Mouse (Mus musculus): ENCODE measurements around the gene Tmem144.
"Not testable (repeated sequence)": the region's sequence is repeated elsewhere in the genome, so short reads cannot be mapped to it uniquely, and the experiment has no call there.

Tmem144 gene

DNA sequence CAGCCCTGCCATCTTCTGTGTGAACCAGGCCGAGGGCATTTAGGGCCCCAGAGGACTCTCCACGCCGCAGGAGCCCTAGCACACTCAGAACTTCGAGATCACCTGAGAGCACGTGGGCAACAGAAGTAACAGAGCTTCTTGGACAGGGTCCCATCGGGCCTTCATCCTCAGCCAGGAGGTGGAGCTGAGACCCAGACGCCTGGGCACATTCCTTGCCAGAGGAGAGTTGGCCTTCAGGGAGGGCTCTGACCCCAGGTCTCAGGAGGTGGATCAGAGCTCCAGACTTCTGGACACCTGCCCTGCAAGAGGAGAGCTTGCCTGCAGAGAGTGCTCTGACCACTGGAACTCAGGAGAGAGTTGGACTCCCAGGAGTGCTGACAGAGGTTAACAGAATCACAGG lies 51.8 kb downstream of the Tmem144 start:
- DNase-seq, result not testable (repeated sequence)

DNA sequence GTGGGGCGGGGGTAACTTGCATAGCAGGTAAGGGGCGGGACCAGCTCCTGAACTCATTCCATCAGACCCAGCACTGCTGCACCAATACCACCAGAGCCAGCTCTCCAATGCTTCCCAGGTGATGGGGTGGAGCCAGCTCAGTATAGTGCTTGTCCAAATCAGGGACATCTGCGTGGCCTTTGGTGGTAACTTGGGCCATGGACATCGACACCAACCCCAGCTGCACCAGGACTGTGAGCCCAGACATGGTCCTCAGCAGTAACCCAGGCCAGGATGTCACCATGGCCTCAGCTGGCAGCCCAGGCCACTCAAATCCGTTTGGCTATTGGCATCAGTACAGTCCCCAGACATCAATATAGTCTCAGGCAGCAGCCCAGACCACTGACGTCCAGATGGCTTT lies 60.3 kb downstream of the Tmem144 start:
- no peak for DNase-seq

DNA sequence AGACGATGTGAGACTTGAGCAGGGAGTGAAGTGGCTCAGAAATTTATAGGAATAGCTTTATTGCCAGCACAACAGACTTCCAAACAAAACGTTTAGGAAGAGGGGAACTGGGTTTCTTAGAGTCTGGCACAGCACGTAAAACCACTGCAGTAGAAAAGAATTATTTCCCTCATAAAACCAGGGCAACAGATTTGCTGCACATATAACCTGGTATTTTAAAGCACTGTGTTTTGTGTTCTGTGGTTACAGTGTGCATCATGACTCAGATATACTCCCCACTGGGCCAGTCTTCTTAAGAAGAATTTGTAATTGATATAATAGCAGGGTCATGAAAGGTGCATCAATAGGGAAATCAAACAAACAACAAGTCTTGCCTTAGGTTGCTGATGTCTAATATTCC lies 62.2 kb downstream of the Tmem144 start:
- DNase-seq, result no peak

DNA sequence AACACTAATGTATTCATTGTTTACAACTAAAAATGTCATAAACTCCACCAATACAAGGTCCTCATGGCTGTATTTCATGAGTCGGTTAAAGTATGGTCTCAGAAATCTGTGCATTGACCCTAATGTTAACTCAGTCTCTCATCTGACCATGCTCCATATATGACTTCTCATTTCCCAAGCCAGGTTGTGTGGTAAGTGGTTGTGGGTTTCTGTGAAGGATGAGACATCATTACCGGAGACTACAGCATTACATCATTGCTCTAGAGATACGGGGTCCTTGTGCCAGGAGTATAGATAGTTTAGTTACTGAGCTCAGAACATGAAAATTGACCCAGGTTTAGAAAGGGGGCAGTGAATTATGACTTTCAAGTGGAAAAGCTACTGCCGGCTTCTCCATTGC lies 63.0 kb downstream of the Tmem144 start:
- no peak for DNase-seq

DNA sequence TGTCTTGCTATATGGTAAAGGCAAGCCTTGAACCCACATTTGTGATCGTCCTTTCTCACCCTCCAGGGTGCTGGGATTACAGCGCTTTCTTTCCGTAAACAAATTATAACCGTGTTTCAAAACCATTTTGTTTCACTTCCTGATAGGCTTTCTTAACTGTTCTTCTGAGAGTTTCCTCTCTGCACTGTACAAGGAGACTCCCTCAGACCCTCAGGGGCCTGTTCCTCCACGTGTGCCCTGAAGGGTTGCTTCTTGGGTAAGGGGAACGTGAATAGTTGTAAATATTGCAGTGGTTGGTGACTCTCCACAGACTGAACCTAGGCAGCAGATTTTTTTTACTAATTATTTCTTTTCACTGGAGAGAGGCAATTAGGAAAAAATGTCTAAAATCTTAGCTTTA lies 63.6 kb downstream of the Tmem144 start:
- DNase-seq, result no peak

DNA sequence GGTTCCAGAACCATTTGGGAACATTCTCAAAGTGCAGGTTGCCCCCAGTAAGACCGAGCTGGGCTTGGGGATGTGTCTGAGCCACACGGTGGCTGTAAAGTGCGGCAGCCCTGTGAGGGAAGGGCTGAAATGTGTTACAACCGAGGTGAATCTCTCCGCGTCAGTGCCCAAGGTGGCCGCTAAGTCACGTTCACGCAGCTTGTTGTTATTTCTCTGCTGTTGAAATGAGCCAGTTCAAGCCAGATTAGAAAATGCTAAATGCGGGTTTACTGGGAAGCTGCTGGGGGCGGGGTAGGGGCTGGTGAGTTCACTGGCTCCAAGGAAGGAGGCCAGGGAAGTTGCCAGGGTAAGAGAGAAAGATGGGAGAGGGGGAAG lies 68.2 kb downstream of the Tmem144 start:
- DNase-seq, result no peak

DNA sequence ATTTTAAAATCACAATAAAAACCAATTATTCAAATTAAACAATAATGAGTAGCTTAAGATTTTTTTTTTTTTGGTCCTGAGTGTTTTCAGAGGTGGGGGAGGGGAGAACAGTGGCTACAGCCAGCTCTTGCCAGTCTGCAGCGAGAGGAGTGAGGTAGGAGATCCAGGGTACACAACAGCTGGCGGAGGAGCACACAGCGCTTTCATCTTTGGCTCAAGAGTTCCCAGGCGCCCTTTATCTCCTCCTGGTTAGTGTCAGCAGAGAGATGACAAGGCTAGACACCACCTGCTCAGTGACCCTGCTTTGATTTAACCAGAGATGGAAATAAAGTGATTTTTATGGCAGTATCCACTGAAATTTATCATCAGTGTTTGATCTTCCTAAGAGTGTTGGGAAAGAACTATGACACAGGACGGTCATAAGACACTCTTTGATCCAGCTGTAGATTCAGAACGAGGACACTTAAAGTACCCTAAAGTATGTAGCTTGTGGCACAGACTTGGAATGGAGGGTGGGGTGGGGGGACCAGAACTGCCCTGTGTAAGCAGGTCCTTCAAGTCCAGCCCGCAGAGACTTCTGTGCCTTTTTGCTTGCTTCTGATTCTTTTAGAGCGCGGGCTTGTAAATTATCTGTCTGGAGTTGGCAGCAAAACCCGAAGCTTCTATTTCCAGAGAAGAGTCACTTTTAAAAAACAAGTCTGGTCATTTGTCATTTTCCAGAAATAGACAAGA lies 68.8 kb downstream of the Tmem144 start:
- no peak for DNase-seq

DNA sequence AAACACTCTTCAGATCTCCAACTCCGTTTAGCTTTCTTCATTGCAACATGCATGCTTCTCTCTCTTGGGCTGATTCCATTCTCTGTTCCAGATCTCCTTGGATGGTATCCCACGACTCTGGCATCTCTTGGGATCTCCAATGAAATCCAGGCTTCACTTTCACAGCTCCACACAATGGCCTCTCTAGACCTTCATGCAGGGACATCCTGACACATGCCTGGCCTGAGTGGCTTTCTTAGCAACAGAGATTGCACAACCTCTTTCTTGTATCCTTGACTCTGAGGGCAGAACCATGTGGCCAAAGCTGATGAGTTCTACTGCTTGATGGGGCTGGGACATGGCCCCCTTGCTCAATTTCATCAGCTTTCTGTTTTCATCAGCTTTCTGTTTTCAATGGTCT lies 79.9 kb downstream of the Tmem144 start:
- DNase-seq, result no peak

All from cerebellum, adult 11 months (tissue).